Mouse (Mus musculus): ENCODE data around the gene Bmp10. TPM values are rescaled to one million over a fixed set of nuclear protein-coding genes. Genes with fewer than 3 reads are reported as not detected.
"Not testable (repeated sequence)": the region's sequence is repeated elsewhere in the genome, so short reads cannot be mapped to it uniquely, and the experiment has no call there.

Bmp10 gene
- total RNA-seq, 2 experiments from 2014 or later, result not detected

GRCm38 (mm10) chr6:87443253-87443652 is 14.5 kb downstream of the Bmp10 start:
- ATAC-seq (replicated peaks; ENCODE audit: low FRiP score, poor library complexity, severe bottlenecking), result no peak

DNA sequence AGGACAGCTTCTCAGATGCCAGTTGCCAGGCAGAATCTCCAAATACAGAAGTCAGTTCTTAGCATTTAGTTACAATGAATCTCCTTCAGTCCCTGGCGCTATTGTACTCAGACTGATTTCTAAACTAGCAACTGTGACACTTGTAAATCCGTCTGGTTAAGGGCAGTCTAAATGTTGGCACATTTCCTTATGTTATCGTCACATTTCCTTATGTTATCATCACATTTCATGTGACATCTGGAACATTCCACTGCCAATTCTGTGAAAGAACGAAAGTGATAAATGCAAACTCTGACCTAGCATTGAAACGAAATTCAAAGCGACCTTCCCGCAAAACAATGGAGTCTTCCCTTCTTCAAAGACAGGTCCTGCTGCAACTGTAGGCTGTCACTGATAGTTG is 16.4 kb downstream of the Bmp10 start:
- no peak for ATAC-seq (replicated peaks; ENCODE audit: low FRiP score, poor library complexity, severe bottlenecking)

DNA sequence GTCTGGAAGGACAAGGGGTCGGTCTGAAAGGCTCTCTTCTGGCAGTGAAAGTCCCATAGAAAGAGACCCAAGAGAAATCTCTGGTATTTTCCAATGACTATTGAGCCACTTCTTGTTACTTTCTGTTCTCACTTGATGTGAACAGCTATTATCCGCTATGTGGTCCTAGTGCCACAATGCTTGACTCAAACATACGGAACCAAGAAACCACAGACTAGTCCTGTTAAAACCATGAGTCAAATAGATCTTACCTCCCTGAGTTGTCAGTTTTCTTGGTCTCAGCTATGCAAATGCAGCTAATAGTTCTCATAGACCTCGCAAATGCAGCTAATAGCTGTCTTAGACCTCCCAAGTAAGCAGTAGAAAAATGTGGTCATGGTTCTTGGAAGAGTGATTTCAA is 18.4 kb downstream of the Bmp10 start:
- no peak for ATAC-seq (replicated peaks; ENCODE audit: low FRiP score, poor library complexity, severe bottlenecking)

- no peak for ATAC-seq (replicated peaks; ENCODE audit: low FRiP score, poor library complexity, severe bottlenecking)
These were observed 20.7 kb downstream of the Bmp10 start for GRCm38 (mm10) chr6:87449534-87449933.

GRCm38 (mm10) chr6:87451016-87451415 is 22.2 kb downstream of the Bmp10 start:
- ATAC-seq (replicated peaks; ENCODE audit: low FRiP score, poor library complexity, severe bottlenecking), result no peak

GRCm38 (mm10) chr6:87451771-87452170 is 23.0 kb downstream of the Bmp10 start:
- no peak for ATAC-seq (replicated peaks; ENCODE audit: low FRiP score, poor library complexity, severe bottlenecking)

DNA sequence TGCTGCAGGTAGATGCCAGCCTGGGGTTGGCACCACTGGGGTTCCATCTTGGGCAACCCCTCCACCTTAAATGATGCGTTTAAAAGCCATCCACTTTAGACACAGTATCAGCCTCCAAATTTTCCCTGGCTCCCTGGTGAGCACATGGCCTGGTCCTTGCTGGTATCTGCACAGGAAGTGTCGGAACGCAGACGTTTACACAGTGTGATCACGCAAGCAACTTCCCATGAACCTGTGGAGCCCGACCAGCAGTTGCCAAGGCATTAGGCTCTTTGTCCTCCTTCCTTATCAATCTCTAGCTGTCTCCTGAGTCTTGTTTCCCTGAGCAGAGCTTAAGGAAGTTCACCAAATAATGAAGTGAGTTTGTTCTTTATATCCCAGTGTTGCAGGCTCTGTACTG is 26.7 kb downstream of the Bmp10 start:
- ATAC-seq (replicated peaks; ENCODE audit: low FRiP score, poor library complexity, severe bottlenecking), result no peak

DNA sequence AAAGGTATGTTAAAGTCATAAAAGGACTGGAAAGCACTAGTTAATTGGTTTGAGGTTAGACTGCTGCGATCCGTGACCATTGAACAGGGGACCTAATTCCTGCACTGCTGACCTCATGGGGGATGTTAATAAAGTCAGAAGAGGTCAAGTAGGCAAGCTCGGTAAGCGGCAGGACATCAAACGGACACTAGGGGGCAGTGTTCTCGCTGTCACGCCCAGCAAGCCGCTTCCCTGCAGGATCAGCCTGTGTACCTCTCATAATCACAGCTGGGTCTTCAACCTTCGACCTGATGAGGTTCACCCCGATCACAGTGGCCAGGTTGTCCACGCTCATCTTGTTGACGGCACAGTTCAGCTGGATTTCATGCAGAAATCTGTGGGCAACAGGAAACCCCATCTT is 37.4 kb downstream of the Bmp10 start:
- ATAC-seq (replicated peaks; ENCODE audit: low FRiP score, poor library complexity, severe bottlenecking), result peak; percentile 72; the same call in 1 of the 2 replicates

DNA sequence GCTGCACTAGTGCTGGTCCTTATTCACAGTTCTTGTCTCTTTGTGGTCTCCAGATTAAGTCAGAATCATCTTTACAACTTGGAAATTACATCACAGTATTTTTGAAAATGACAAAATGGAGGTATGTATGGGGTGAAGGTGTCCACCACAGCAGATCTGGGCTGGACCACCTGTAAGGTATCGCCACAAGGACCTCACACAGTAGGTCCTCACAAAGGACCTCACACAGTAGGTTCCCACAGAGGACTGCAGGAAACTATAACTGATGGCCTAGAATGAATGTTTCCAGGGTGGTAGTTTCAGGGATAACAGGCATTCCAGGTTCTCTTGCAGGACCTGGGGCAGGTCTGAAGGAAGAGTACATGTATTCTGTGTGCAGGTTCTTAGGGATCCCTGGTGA is 38.6 kb downstream of the Bmp10 start:
- no peak for ATAC-seq (replicated peaks; ENCODE audit: low FRiP score, poor library complexity, severe bottlenecking)

DNA sequence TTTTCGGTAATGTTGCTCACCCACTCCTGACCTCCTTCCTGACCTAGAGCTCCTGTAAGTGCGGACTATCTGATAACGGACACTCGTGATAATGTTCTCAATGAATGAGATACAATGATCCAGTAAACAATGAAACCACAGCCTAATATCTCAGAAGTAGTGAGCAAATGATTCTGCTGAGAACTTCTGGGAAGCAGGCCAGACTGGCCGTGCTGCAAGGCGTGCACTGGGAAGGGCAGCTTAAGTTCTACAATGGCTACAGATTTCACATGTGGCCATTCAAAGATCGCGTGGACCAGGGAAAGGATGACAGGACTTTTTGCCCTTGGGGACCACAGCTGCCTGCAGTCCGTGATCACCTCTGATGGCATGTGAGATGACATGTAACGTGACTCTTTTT is 39.6 kb downstream of the Bmp10 start:
- ATAC-seq (replicated peaks; ENCODE audit: low FRiP score, poor library complexity, severe bottlenecking), result no peak

DNA sequence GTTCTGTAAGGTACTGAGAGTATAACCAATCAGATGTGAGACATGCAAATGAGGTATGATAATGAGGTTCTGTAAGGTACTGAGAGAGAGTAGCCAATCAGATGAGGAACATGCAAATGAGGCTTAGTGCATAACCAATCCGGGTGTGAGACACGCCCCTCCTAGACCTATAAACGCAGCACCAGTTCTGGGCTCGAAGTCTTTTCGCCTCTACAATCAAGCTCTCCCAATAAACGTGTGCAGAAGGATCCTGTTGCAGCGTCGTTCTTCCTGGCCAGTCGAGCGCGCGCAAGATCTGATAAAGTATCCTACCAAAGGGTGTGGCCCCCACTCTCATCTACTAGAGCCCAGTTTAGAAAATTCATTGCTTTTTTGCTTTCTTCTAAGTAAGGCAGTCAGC is 41.3 kb downstream of the Bmp10 start:
- ATAC-seq (replicated peaks; ENCODE audit: low FRiP score, poor library complexity, severe bottlenecking), result not testable (repeated sequence)

- ATAC-seq (replicated peaks; ENCODE audit: low FRiP score, poor library complexity, severe bottlenecking), result no peak
These were observed 46.4 kb downstream of the Bmp10 start for GRCm38 (mm10) chr6:87475223-87475622.

GRCm38 (mm10) chr6:87478847-87479246 is 50.1 kb downstream of the Bmp10 start:
- ATAC-seq (replicated peaks; ENCODE audit: low FRiP score, poor library complexity, severe bottlenecking), result no peak

GRCm38 (mm10) chr6:87479291-87479999 is 50.7 kb downstream of the Bmp10 start:
- no peak for ATAC-seq (replicated peaks; ENCODE audit: low FRiP score, poor library complexity, severe bottlenecking)

- no peak for ATAC-seq (replicated peaks; ENCODE audit: low FRiP score, poor library complexity, severe bottlenecking)
These were observed 54.6 kb downstream of the Bmp10 start for GRCm38 (mm10) chr6:87483224-87483899.

GRCm38 (mm10) chr6:87483900-87484289 is 55.1 kb downstream of the Bmp10 start:
- no peak for ATAC-seq (replicated peaks; ENCODE audit: low FRiP score, poor library complexity, severe bottlenecking)

DNA sequence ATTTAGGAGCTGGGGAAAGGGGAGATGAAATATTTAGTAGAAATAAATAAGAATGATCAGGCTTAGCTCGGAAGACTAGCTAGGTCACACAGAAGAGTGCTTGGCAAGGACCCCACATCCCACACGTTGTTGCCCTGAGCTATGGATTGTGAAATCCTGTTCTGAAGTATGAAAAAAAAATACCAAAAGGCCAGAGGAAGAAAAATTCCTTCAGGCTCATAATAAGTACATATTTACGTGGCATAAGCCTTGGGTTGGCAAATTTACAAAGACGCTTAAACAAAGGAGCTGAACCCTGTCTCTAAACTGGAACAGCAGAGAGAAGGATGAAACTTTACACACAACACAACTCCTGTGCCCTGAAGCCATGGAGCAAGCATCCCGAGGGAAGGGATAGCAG is 56.0 kb downstream of the Bmp10 start:
- no peak for ATAC-seq (replicated peaks; ENCODE audit: low FRiP score, poor library complexity, severe bottlenecking)

Other genes starting within 250 kb of the Bmp10 start
- gene Antxr1, start 93.2 kb upstream of the Bmp10 start, total RNA-seq (2015; ENCODE audit: low replicate concordance), result 1.7 and 5.0 TPM in 2 replicates
- gene Antxr1, start 93.2 kb upstream of the Bmp10 start, total RNA-seq (2017; ENCODE audit: low replicate concordance), result 0.39 TPM in 1 of 2 replicates, not detected in the other
- not detected in 2 replicates for gene Gkn1, start 78.1 kb upstream of the Bmp10 start, total RNA-seq (2015; ENCODE audit: low replicate concordance)
- gene Gkn1, start 78.1 kb upstream of the Bmp10 start, total RNA-seq (2017; ENCODE audit: low replicate concordance), result not detected in 2 replicates
- not detected in 2 replicates for gene Gkn2, start 55.6 kb upstream of the Bmp10 start, total RNA-seq (2015; ENCODE audit: low replicate concordance)
- not detected in 2 replicates for gene Gkn2, start 55.6 kb upstream of the Bmp10 start, total RNA-seq (2017; ENCODE audit: low replicate concordance)
- gene Gkn3, start 40.1 kb upstream of the Bmp10 start, total RNA-seq (2015; ENCODE audit: low replicate concordance), result not detected in 2 replicates
- not detected in 2 replicates for gene Gkn3, start 40.1 kb upstream of the Bmp10 start, total RNA-seq (2017; ENCODE audit: low replicate concordance)
- 3.2 and 7.1 TPM in 2 replicates for gene Arhgap25, start 104.3 kb downstream of the Bmp10 start, total RNA-seq (2015; ENCODE audit: low replicate concordance)
- gene Arhgap25, start 104.3 kb downstream of the Bmp10 start, total RNA-seq (2017; ENCODE audit: low replicate concordance), result 8.6 and 11.2 TPM in 2 replicates
- 6.5 and 8.4 TPM in 2 replicates for gene Prokr1, start 161.7 kb downstream of the Bmp10 start, total RNA-seq (2015; ENCODE audit: low replicate concordance)
- 5.4 and 6.2 TPM in 2 replicates for gene Prokr1, start 161.7 kb downstream of the Bmp10 start, total RNA-seq (2017; ENCODE audit: low replicate concordance)
- 28.9 and 37.8 TPM in 2 replicates for gene Aplf, start 243.2 kb downstream of the Bmp10 start, total RNA-seq (2015; ENCODE audit: low replicate concordance)
- gene Aplf, start 243.2 kb downstream of the Bmp10 start, total RNA-seq (2017; ENCODE audit: low replicate concordance), result 43.6 and 69.8 TPM in 2 replicates